21 mouse cellular contexts compared by ENCODE assay signal in genomic region chr4:100230963-100231362, GRCm38 (mm10).
"Had no signal": no experiment of that assay in that cellular context is flagged by ENCODE, and none has a peak within 500 bp of the region (broad histone marks: within the 10 kb centered on the region; RNA-seq: fewer than 3 reads in every experiment).

No protein-coding gene starts in this region.

- H3K27me3 ChIP-seq: limb, embryonic 15.5 days; liver, embryonic 15.5 days; midbrain, embryonic 12.5 days; midbrain, embryonic 15.5 days; neural tube, embryonic 12.5 days; neural tube, embryonic 15.5 days had no signal

- H3K27ac ChIP-seq: limb, embryonic 12.5 days; limb, embryonic 15.5 days; liver, embryonic 15.5 days; macrophage; midbrain, embryonic 12.5 days; midbrain, embryonic 15.5 days; neural tube, embryonic 12.5 days; neural tube, embryonic 15.5 days; stomach, postnatal 0 days had no signal

- H3K9ac ChIP-seq: limb, embryonic 12.5 days; limb, embryonic 15.5 days; liver, embryonic 15.5 days; lung, embryonic 14.5 days; midbrain, embryonic 12.5 days; midbrain, embryonic 15.5 days; neural tube, embryonic 12.5 days; neural tube, embryonic 15.5 days had no signal

- DNase-seq: kidney, adult 9 months; kidney, postnatal 14 days; kidney, postnatal 4 days; left cerebral cortex, postnatal 4 days; lung, embryonic 14.5 days; right cerebral cortex, adult 18-20 months; right cerebral cortex, postnatal 14 days; right cerebral cortex, postnatal 4 days; thymus, adult 2 months; thymus, postnatal 14 days; thymus, postnatal 4 days had no signal

- H3K4me1 ChIP-seq: limb, embryonic 15.5 days; liver, embryonic 15.5 days; midbrain, embryonic 12.5 days; midbrain, embryonic 15.5 days; neural tube, embryonic 12.5 days; neural tube, embryonic 15.5 days had no signal

- H3K4me2 ChIP-seq: limb, embryonic 12.5 days; limb, embryonic 15.5 days; liver, embryonic 15.5 days; lung, embryonic 14.5 days; midbrain, embryonic 12.5 days; midbrain, embryonic 15.5 days; neural tube, embryonic 12.5 days; neural tube, embryonic 15.5 days had no signal

- H3K9me3 ChIP-seq: limb, embryonic 12.5 days; limb, embryonic 15.5 days; liver, embryonic 15.5 days; midbrain, embryonic 12.5 days; midbrain, embryonic 15.5 days; neural tube, embryonic 12.5 days; neural tube, embryonic 15.5 days had no signal

- H3K36me3 ChIP-seq: limb, embryonic 12.5 days; limb, embryonic 15.5 days; liver, embryonic 15.5 days; midbrain, embryonic 12.5 days; midbrain, embryonic 15.5 days; neural tube, embryonic 12.5 days; neural tube, embryonic 15.5 days had no signal

- ATAC-seq: lung, postnatal 0 days; midbrain, embryonic 15.5 days had no signal

- H3K4me3 ChIP-seq: limb, embryonic 12.5 days; limb, embryonic 15.5 days; liver, embryonic 15.5 days; midbrain, embryonic 12.5 days; midbrain, embryonic 15.5 days; neural tube, embryonic 12.5 days; neural tube, embryonic 15.5 days had no signal
